Mouse (Mus musculus) forebrain, embryonic 12.5 days (tissue): ENCODE results near the gene Tbx22. TPM values are rescaled to one million over a fixed set of nuclear protein-coding genes. Genes with fewer than 3 reads are reported as not detected.

Experiments
- ATAC-seq: fragments of 200-750 bp; cut with Nextera tagmentation; 2 replicates; pipeline ENCODE4 v1.8.0; 2017; ENCODE audit warnings: moderate TSS enrichment; ENCODE audit not compliant: low FRiP score
- H3K27ac ChIP-seq: fragments of 300-500 bp; sonication (generic); 2 replicates; pipeline ENCODE4 v1.5.1; 2016; ENCODE audit warnings: mild to moderate bottlenecking
- H3K27me3 ChIP-seq: fragments of 300-500 bp; sonication (generic); 2 replicates; pipeline ENCODE4 v1.6.1; 2016; ENCODE audit warnings: mild to moderate bottlenecking
- H3K36me3 ChIP-seq: fragments of 300-500 bp; sonication (generic); replicated peaks from 2 replicates; pipeline ENCODE4 v1.6.1; 2016; ENCODE audit warnings: mild to moderate bottlenecking
- H3K4me1 ChIP-seq: fragments of 300-500 bp; sonication (generic); 2 replicates; pipeline ENCODE4 v1.6.1; 2016
- H3K4me2 ChIP-seq: fragments of 300-500 bp; sonication (generic); 2 replicates; pipeline ENCODE4 v1.6.1; 2016; ENCODE audit warnings: mild to moderate bottlenecking, moderate library complexity
- H3K4me3 ChIP-seq: fragments of 300-500 bp; sonication (generic); replicated peaks from 2 replicates; pipeline ENCODE4 v1.5.1; 2016; ENCODE audit warnings: mild to moderate bottlenecking
- H3K9ac ChIP-seq: fragments of 300-500 bp; sonication (generic); 2 replicates; pipeline ENCODE4 v1.6.1; 2016; ENCODE audit warnings: mild to moderate bottlenecking
- H3K9me3 ChIP-seq: fragments of 300-500 bp; sonication (generic); 2 replicates; pipeline ENCODE4 v1.6.1; 2016
- WGBS: fragments of 180-500 bp; shearing (Covaris S2); methylation state at CpG from one replicate; pipeline ENCODE4 v1.1.7; 2016; 5-methylcytosine and 5-hydroxymethylcytosine counted together
- polyA plus RNA-seq: library from polyadenylated mRNA; unstranded; fragments of >200 nt; fragmentation: Nextera tagmentation; extraction: Ambion mirVana; gene quantifications from 2 replicates; pipeline ENCODE4 v1.2.1, GENCODE M21; 2016

Tbx22 gene
- polyA plus RNA-seq = 0.37 and 0.68 TPM in 2 replicates

GRCm38 (mm10) chrX:107667664-107668063, at the start of gene Tbx22:
TSS of gene Tbx22 (plus strand) at chrX:107667964.
- Histone ChIP-seq H3K9me3 (no peaks in the 10 kb centered on the region), H3K9ac (no peak within 1 kb of the TSS), H3K4me1 (no peaks in the 10 kb centered on the region), H3K4me2 (no peak within 1 kb of the TSS), H3K27me3 (no peaks in the 10 kb centered on the region), H3K36me3 (no peaks in the 10 kb centered on the region), H3K27ac (no peak within 1 kb of the TSS), H3K4me3 (no peak within 1 kb of the TSS)
- no peak for ATAC-seq
- 59% methylated on average over 2 of the region's 2 CpGs for WGBS

DNA sequence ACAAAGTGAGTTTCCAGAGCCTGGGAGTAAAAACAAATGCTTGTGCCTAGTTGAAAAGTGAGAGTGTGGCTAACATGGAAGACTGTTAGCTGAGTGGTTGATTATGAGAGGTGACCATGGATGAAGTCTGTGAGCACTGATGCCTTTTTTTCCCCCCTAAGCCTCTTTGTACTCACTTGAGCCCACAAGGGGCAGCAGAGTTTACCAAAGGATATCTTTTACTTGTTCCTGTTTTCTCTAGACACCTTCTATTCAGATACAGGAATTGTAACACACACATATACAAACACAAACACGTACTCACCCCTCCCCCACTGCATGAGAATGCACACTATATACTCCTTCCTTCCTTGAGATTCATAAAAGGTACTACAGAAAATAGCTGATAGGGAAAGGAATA, 913 bp downstream of the Tbx22 start:
- H3K27ac ChIP-seq = no peak overlapping the region
- no peak overlapping the region for H3K4me3 ChIP-seq
- no peaks in the 10 kb centered on the region for H3K4me1 ChIP-seq
- 19% methylated on average over 1 of the region's 1 CpGs for WGBS
- H3K9me3 ChIP-seq = no peaks in the 10 kb centered on the region
- H3K4me2 ChIP-seq = no peak overlapping the region
- H3K9ac ChIP-seq = no peak overlapping the region
- ATAC-seq = no peak
- no peaks in the 10 kb centered on the region for H3K27me3 ChIP-seq
- H3K36me3 ChIP-seq = no peaks in the 10 kb centered on the region

DNA sequence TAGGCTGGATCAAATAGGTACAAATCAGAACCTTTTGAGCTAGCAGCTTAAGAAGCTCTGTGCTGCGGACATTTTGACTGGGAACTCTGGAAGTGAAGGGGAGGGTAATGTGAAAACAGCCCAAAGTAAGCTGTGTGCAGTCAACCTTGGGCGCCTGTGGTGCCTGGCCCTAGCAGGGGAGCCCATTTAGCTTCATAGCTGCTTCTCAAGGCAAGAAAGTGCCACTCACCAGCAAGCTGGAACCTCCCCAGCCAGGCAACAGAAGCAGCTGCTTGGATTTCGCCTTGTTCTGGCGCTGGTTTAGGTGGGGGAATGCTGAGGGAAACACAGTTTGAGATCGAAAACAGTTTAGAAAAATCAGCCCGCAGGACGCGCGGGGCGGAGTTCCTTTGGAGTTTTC, 11.4 kb downstream of the Tbx22 start:
- 25% methylated on average over 10 of the region's 10 CpGs for WGBS
- H3K4me3 ChIP-seq = peak overlapping the region; percentile 26
- peaks cover 38% of the 10 kb centered on the region for H3K27me3 ChIP-seq

DNA sequence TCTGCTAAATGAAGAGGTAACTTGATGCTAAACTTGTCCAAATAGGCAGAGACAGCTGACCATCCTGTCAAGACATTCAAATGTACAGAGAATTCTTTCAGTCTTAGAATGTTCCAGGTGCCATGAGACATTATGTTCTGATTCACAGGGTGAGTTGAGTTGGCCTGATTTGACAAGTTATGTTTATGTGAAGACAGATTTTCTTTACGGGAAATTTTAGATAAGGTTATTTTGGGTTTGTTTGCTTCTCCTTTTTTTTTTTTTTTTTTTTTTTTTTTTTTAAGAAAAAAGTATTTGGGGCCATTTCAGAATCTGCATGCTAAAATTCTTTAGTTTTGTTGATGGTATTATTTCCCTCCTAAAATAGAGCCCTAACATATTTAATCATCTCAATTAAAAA, 40.8 kb downstream of the Tbx22 start:
- H3K27me3 ChIP-seq = no peaks in the 10 kb centered on the region
- ATAC-seq = no peak
- H3K27ac ChIP-seq = no peak overlapping the region
- 88% methylated on average over 1 of the region's 1 CpGs for WGBS
- no peaks in the 10 kb centered on the region for H3K9me3 ChIP-seq
- H3K4me3 ChIP-seq = no peak overlapping the region
- H3K4me2 ChIP-seq = no peak overlapping the region
- H3K9ac ChIP-seq = no peak overlapping the region
- H3K4me1 ChIP-seq = no peaks in the 10 kb centered on the region
- H3K36me3 ChIP-seq = no peaks in the 10 kb centered on the region

More for the DNA sequence above, 11.4 kb downstream of the Tbx22 start:
- peak overlapping the region; percentile 45 for H3K4me2 ChIP-seq
- no peaks in the 10 kb centered on the region for H3K4me1 ChIP-seq
- H3K9ac ChIP-seq = no peak overlapping the region
- no peak; the same call in 1 of the 2 replicates for ATAC-seq
- no peaks in the 10 kb centered on the region for H3K9me3 ChIP-seq
- no peak overlapping the region for H3K27ac ChIP-seq
- no peaks in the 10 kb centered on the region for H3K36me3 ChIP-seq

- H3K9me3 ChIP-seq = no peaks in the 10 kb centered on the region
- no peak overlapping the region for H3K9ac ChIP-seq
- H3K36me3 ChIP-seq = no peaks in the 10 kb centered on the region
- H3K27me3 ChIP-seq = no peaks in the 10 kb centered on the region
- no peak overlapping the region for H3K4me2 ChIP-seq
- no peak overlapping the region for H3K4me3 ChIP-seq
- H3K27ac ChIP-seq = no peak overlapping the region
- no peak for ATAC-seq
- WGBS = 39% methylated on average over 1 of the region's 1 CpGs
- H3K4me1 ChIP-seq = no peaks in the 10 kb centered on the region
Measured at GRCm38 (mm10) chrX:107723541-107723940, 55.8 kb downstream of the Tbx22 start.

Other genes starting within 250 kb of the Tbx22 start
- gene Tent5d, start 124.6 kb downstream of the Tbx22 start, polyA plus RNA-seq = 0.28 TPM in 1 of 2 replicates, not detected in the other
- 10.3 and 10.4 TPM in 2 replicates for gene 2610002M06Rik, start 148.4 kb downstream of the Tbx22 start, polyA plus RNA-seq